Mouse (Mus musculus) CH12.LX (cell line): ENCODE results near the gene E4f1. TPM values are rescaled to one million over a fixed set of nuclear protein-coding genes. Genes with fewer than 3 reads are reported as not detected.

Experiments used
- DNase-seq: peaks from one replicate; pipeline ENCODE4 v3.0.0-alpha.2; 2013; ENCODE audit errors: extremely low read depth
- H3K27ac ChIP-seq: 2 replicates; pipeline ENCODE4 v1.5.1; 2012; ENCODE audit warnings: low read depth, mild to moderate bottlenecking, control low read depth, moderate library complexity; ENCODE audit not compliant: insufficient read depth
- H3K27me3 ChIP-seq: replicated peaks from 2 replicates; pipeline ENCODE3; 2012; ENCODE audit warnings: inconsistent platforms
- H3K36me3 ChIP-seq, 2 experiments: replicated peaks in 1 of 2; 2 replicates each; pipeline versions ENCODE3 to v1.6.1; 2012; ENCODE audit warnings: inconsistent platforms in 1 of 2, low read length in 1 of 2, mild to moderate bottlenecking in 1 of 2, mixed read lengths in 1 of 2, moderate library complexity in 1 of 2; ENCODE audit not compliant: control insufficient read depth in 1 of 2, insufficient read depth in 1 of 2
- H3K4me1 ChIP-seq, 2 experiments: 2 replicates each; pipeline ENCODE4 v1.6.1; 2012; ENCODE audit warnings: inconsistent platforms in 1 of 2, moderate library complexity in 1 of 2; ENCODE audit not compliant: insufficient read depth in 2 of 2, control insufficient read depth in 1 of 2
- H3K4me2 ChIP-seq: 2 replicates; pipeline ENCODE4 v1.6.1; 2012; ENCODE audit warnings: low read depth, mild to moderate bottlenecking, control low read depth; ENCODE audit not compliant: poor library complexity, insufficient read depth, severe bottlenecking
- H3K4me3 ChIP-seq, 3 experiments: fragments of 150-350 bp in 1 of 3; sonication (generic) in 1 of 3; replicated peaks in 1 of 3; 2 replicates each; pipeline versions ENCODE3 to v1.5.1; 2011 to 2012; ENCODE audit warnings: low read depth in 2 of 3, low read length in 2 of 3, mild to moderate bottlenecking in 2 of 3, moderate library complexity in 2 of 3, control low read depth in 1 of 3, improper control_type of control experiment in 1 of 3, inconsistent platforms in 1 of 3, mixed read lengths in 1 of 3; ENCODE audit not compliant: poor library complexity in 1 of 3
- H3K79me2 ChIP-seq: replicated peaks from 2 replicates; pipeline ENCODE4 v1.6.1; 2012; ENCODE audit warnings: mild to moderate bottlenecking, moderate library complexity; ENCODE audit not compliant: control insufficient read depth, poor library complexity, insufficient read depth, severe bottlenecking; ENCODE audit errors: extremely low read depth
- H3K9ac ChIP-seq: 2 replicates; pipeline ENCODE4 v1.6.1; 2012; ENCODE audit warnings: low read depth, mild to moderate bottlenecking, control low read depth, moderate library complexity; ENCODE audit not compliant: insufficient read depth
- H3K9me3 ChIP-seq: replicated peaks from 2 replicates; pipeline ENCODE3; 2012; ENCODE audit warnings: low read length, inconsistent platforms, mixed read lengths
- BHLHE40 ChIP-seq: IDR thresholded peaks from 2 replicates; pipeline ENCODE4 v1.6.1; 2011; ENCODE audit warnings: mild to moderate bottlenecking, low read depth, low read length, improper control_type of control experiment
- CHD1 ChIP-seq: IDR thresholded peaks from 2 replicates; pipeline ENCODE4 v1.6.1; 2012; ENCODE audit warnings: low read depth, low read length, improper control_type of control experiment, inconsistent platforms
- CHD2 ChIP-seq: IDR thresholded peaks from 2 replicates; pipeline ENCODE4 v1.6.1; 2011; ENCODE audit warnings: low read length, improper control_type of control experiment
- CTCF ChIP-seq, 2 experiments: IDR thresholded peaks in 1 of 2; conservative IDR thresholded peaks in 1 of 2; 2 replicates each; pipeline ENCODE4 v1.5.1; 2011 to 2012; ENCODE audit warnings: low read depth in 2 of 2, low read length in 2 of 2, improper control_type of control experiment in 1 of 2, inconsistent platforms in 1 of 2, mild to moderate bottlenecking in 1 of 2, moderate library complexity in 1 of 2
- E2F4 ChIP-seq: IDR thresholded peaks from 2 replicates; pipeline ENCODE4 v1.6.1; 2011; ENCODE audit warnings: low read depth, low read length, improper control_type of control experiment; ENCODE audit not compliant: insufficient replicate concordance
- ELF1 ChIP-seq: IDR thresholded peaks from 2 replicates; pipeline ENCODE4 v1.6.1; 2014; ENCODE audit warnings: low read depth, mild to moderate bottlenecking, inconsistent platforms, low read length, improper control_type of control experiment
- EP300 ChIP-seq: IDR thresholded peaks from 2 replicates; pipeline ENCODE4 v1.6.1; 2011; ENCODE audit warnings: low read length, improper control_type of control experiment
- ETS1 ChIP-seq: conservative IDR thresholded peaks from 2 replicates; pipeline ENCODE4 v1.6.1; 2012; ENCODE audit warnings: low read depth, mild to moderate bottlenecking, inconsistent platforms, low read length, improper control_type of control experiment, moderate library complexity
- GABPA ChIP-seq: IDR thresholded peaks from 2 replicates; pipeline ENCODE4 v1.6.1; 2012; ENCODE audit warnings: low read depth, low read length, improper control_type of control experiment, inconsistent platforms; ENCODE audit not compliant: insufficient replicate concordance
- HCFC1 ChIP-seq: IDR thresholded peaks from 2 replicates; pipeline ENCODE4 v1.6.1; 2012; ENCODE audit warnings: low read depth, mild to moderate bottlenecking, inconsistent platforms, low read length, improper control_type of control experiment
- IRF4 ChIP-seq: IDR thresholded peaks from 2 replicates; pipeline ENCODE4 v1.6.1; 2014; ENCODE audit warnings: low read depth, mild to moderate bottlenecking, inconsistent platforms, low read length, improper control_type of control experiment
- JUN ChIP-seq: IDR thresholded peaks from 2 replicates; pipeline ENCODE4 v1.6.1; 2011; ENCODE audit warnings: low read depth, mild to moderate bottlenecking, low read length, improper control_type of control experiment, moderate library complexity; ENCODE audit not compliant: insufficient read depth
- JUND ChIP-seq: conservative IDR thresholded peaks from 2 replicates; pipeline ENCODE4 v1.6.1; 2011; ENCODE audit warnings: low read depth, low read length, improper control_type of control experiment
- KAT2A ChIP-seq: IDR thresholded peaks from 2 replicates; pipeline ENCODE4 v1.6.1; 2012; ENCODE audit warnings: low read length, improper control_type of control experiment, inconsistent platforms; ENCODE audit not compliant: insufficient replicate concordance
- MAFK ChIP-seq: IDR thresholded peaks from 2 replicates; pipeline ENCODE4 v1.6.1; 2011; ENCODE audit warnings: low read length, improper control_type of control experiment; ENCODE audit not compliant: insufficient replicate concordance
- MAX ChIP-seq: IDR thresholded peaks from 2 replicates; pipeline ENCODE4 v1.6.1; 2011; ENCODE audit warnings: low read length, improper control_type of control experiment
- MAZ ChIP-seq: IDR thresholded peaks from 2 replicates; pipeline ENCODE4 v1.6.1; 2012; ENCODE audit warnings: low read depth, mild to moderate bottlenecking, inconsistent platforms, low read length, improper control_type of control experiment, moderate library complexity
- MEF2A ChIP-seq: IDR thresholded peaks from 2 replicates; pipeline ENCODE4 v1.6.1; 2014; ENCODE audit warnings: low read depth, mild to moderate bottlenecking, inconsistent platforms, low read length, improper control_type of control experiment, borderline replicate concordance
- MXI1 ChIP-seq: IDR thresholded peaks from 2 replicates; pipeline ENCODE4 v1.6.1; 2011; ENCODE audit warnings: mild to moderate bottlenecking, low read depth, low read length, improper control_type of control experiment
- MYC ChIP-seq: IDR thresholded peaks from 2 replicates; pipeline ENCODE4 v1.6.1; 2011; ENCODE audit warnings: low read depth, mild to moderate bottlenecking, improper control_type of control experiment, low read length
- NELFE ChIP-seq: IDR thresholded peaks from 2 replicates; pipeline ENCODE4 v1.6.1; 2011; ENCODE audit warnings: low read depth, low read length, improper control_type of control experiment
- NRF1 ChIP-seq: IDR thresholded peaks from 2 replicates; pipeline ENCODE4 v1.6.1; 2014; ENCODE audit warnings: low read depth, mild to moderate bottlenecking, inconsistent platforms, low read length, improper control_type of control experiment, moderate library complexity
- PAX5 ChIP-seq: IDR thresholded peaks from 2 replicates; pipeline ENCODE4 v1.6.1; 2012; ENCODE audit warnings: low read length, inconsistent platforms, mixed read lengths
- POLR2A ChIP-seq: IDR thresholded peaks from 2 replicates; pipeline ENCODE4 v1.6.1; 2011; ENCODE audit warnings: low read depth, mild to moderate bottlenecking, improper control_type of control experiment, low read length
- POLR2AphosphoS2 ChIP-seq: IDR thresholded peaks from 2 replicates; pipeline ENCODE4 v1.6.1; 2011; ENCODE audit warnings: low read depth, low read length, improper control_type of control experiment
- RAD21 ChIP-seq: IDR thresholded peaks from 2 replicates; pipeline ENCODE4 v1.6.1; 2011; ENCODE audit warnings: low read depth, mild to moderate bottlenecking, low read length, improper control_type of control experiment, moderate library complexity
- RCOR1 ChIP-seq: conservative IDR thresholded peaks from 2 replicates; pipeline ENCODE4 v1.6.1; 2012; ENCODE audit warnings: low read depth, mild to moderate bottlenecking, inconsistent platforms, low read length, improper control_type of control experiment
- SIN3A ChIP-seq: IDR thresholded peaks from 2 replicates; pipeline ENCODE4 v1.6.1; 2012; ENCODE audit warnings: low read length, improper control_type of control experiment, inconsistent platforms
- SMC3 ChIP-seq: IDR thresholded peaks from 2 replicates; pipeline ENCODE4 v1.6.1; 2011; ENCODE audit warnings: low read depth, low read length, improper control_type of control experiment
- TBP ChIP-seq: conservative IDR thresholded peaks from 2 replicates; pipeline ENCODE4 v1.6.1; 2011; ENCODE audit warnings: low read depth, low read length, improper control_type of control experiment
- TCF12 ChIP-seq: IDR thresholded peaks from 2 replicates; pipeline ENCODE4 v1.6.1; 2014; ENCODE audit warnings: low read depth, mild to moderate bottlenecking, inconsistent platforms, low read length, improper control_type of control experiment
- UBTF ChIP-seq: IDR thresholded peaks from 2 replicates; pipeline ENCODE4 v1.6.1; 2012; ENCODE audit warnings: low read depth, mild to moderate bottlenecking, inconsistent platforms, low read length, improper control_type of control experiment, moderate library complexity
- USF1 ChIP-seq: IDR thresholded peaks from 2 replicates; pipeline ENCODE4 v1.6.1; 2014; ENCODE audit warnings: low read depth, mild to moderate bottlenecking, inconsistent platforms, low read length, improper control_type of control experiment
- USF2 ChIP-seq: conservative IDR thresholded peaks from 2 replicates; pipeline ENCODE4 v1.6.1; 2011; ENCODE audit warnings: low read depth, low read length, improper control_type of control experiment
- ZC3H11A ChIP-seq: IDR thresholded peaks from 2 replicates; pipeline ENCODE4 v1.6.1; 2012; ENCODE audit warnings: low read depth, mild to moderate bottlenecking, inconsistent platforms, low read length, improper control_type of control experiment
- ZKSCAN1 ChIP-seq: IDR thresholded peaks from 2 replicates; pipeline ENCODE4 v1.6.1; 2012; ENCODE audit warnings: low read depth, inconsistent platforms, low read length, improper control_type of control experiment, borderline replicate concordance
- ZMIZ1 ChIP-seq: IDR thresholded peaks from 2 replicates; pipeline ENCODE4 v1.6.1; 2012; ENCODE audit warnings: low read depth, mild to moderate bottlenecking, inconsistent platforms, low read length, improper control_type of control experiment
- ZNF384 ChIP-seq: IDR thresholded peaks from 2 replicates; pipeline ENCODE4 v1.6.1; 2012; ENCODE audit warnings: low read depth, low read length, improper control_type of control experiment, inconsistent platforms
- dilution Hi-C: fragments of 300-500 bp; cut with MboI; formaldehyde crosslinking; loops from 2 replicates; pipeline ENCODE4 v1.14.3; 2020; ENCODE audit warnings: low sequenced_read_pairs; ENCODE audit not compliant: extremely low pct_unique_long_range_greater_than_20kb, extremely low pct_ligation_motif_present
- in situ Hi-C: fragments of 300-500 bp; cut with MboI; formaldehyde crosslinking; loops from 3 replicates; pipeline ENCODE4 v1.14.3; 2019; ENCODE audit warnings: low sequenced_read_pairs, low pct_ligation_motif_present, low pct_unique_long_range_greater_than_20kb, mixed read lengths
- polyA plus RNA-seq: library from polyadenylated mRNA; unstranded; fragments of >175 nt; gene quantifications from 2 replicates; pipeline ENCODE4 v1.2.1, GENCODE M21; 2012; ENCODE audit warnings: low read depth; ENCODE audit not compliant: insufficient read length
- total RNA-seq, 2 experiments: library from RNA; depleted of rRNA; stranded (reverse); fragments of 300-350 nt in 1 of 2; fragments of >200 nt in 1 of 2; gene quantifications; 2 replicates each; pipeline ENCODE4 v1.2.3; 2012 to 2014

Gene E4f1
- total RNA-seq (2012; rRNA removed) = 21.5 and 22.7 TPM in 2 replicates
- total RNA-seq (2014; rRNA removed) = 10.0 and 10.2 TPM in 2 replicates
- 16.2 and 17.4 TPM in 2 replicates for polyA plus RNA-seq

GRCm38 (mm10) chr17:24469910-24470602 is at the start of gene E4f1, which contains the start of gene Pgp:
TSS of gene E4f1 (minus strand) at chr17:24470313.
TSS of gene Pgp (plus strand) at chr17:24470392.
- in situ Hi-C loops = no loop called here
- Histone ChIP-seq H3K4me1 (peaks cover 12 to 23% of the 10 kb centered on the region in 2 experiments), H3K4me3 (peak within 1 kb of the TSS; percentile 89 to 100 (median 98)), H3K9ac (peak within 1 kb of the TSS; percentile 84), H3K27ac (peak within 1 kb of the TSS; percentile 80), H3K9me3 (no peaks in the 10 kb centered on the region), H3K36me3 (peaks cover 20 to 47% of the 10 kb centered on the region in 2 experiments), H3K27me3 (no peaks in the 10 kb centered on the region), H3K4me2 (peak within 1 kb of the TSS; percentile 97), H3K79me2 (peaks cover 7% of the 10 kb centered on the region; the same call in 1 of the 2 replicates)
- dilution Hi-C loops = no loop called here
- TF ChIP-seq SMC3 (no peak), ZMIZ1 (peak; percentile 84), MAFK (no peak), USF1 (no peak; the same call in 1 of the 2 replicates), HCFC1 (peak; percentile 68), NELFE (peak; percentile 85), UBTF (no peak), JUN (no peak), KAT2A (0 out of 2 replicates have a peak, but pooled peaks have one; percentile 43), PAX5 (no peak), MYC (no peak), IRF4 (peak; percentile 20; the same call in 1 of the 2 replicates), NRF1 (peak; percentile 78), JUND (no peak), ZNF384 (no peak), CHD1 (no peak), EP300 (no peak), ETS1 (no peak), MAX (peak; percentile 66; the same call in 1 of the 2 replicates), E2F4 (0 out of 2 replicates have a peak, but pooled peaks have one; percentile 72), MAZ (0 out of 2 replicates have a peak, but pooled peaks have one; percentile 46), POLR2A (peak; percentile 92), ZC3H11A (no peak), USF2 (no peak), CTCF (conservative IDR thresholded peaks at IDR 0.05 in 1 of 2, IDR thresholded peaks at IDR 0.05 in 1 of 2; ENCODE audit: low read depth in 2 of 2, low read length in 2 of 2) (no peak), RCOR1 (no peak), SIN3A (peak; percentile 49; the same call in 1 of the 2 replicates), BHLHE40 (peak; percentile 54; the same call in 1 of the 2 replicates), TBP (0 out of 2 replicates have a peak, but pooled peaks have one; percentile 78), MEF2A (no peak; the same call in 1 of the 2 replicates), CHD2 (peak; percentile 74), TCF12 (peak; percentile 76; the same call in 1 of the 2 replicates), ELF1 (peak; percentile 89), POLR2AphosphoS2 (peak; percentile 91), MXI1 (peak; percentile 81), RAD21 (no peak), GABPA (no peak), ZKSCAN1 (no peak)
- peak; percentile 97 for DNase-seq
